Mouse (Mus musculus) bone marrow, adult 2 months (tissue): ENCODE results near the gene Nrxn2.

ENCODE experiments used
- CTCF ChIP-seq: fragments of 200-500 bp; IDR thresholded peaks from 2 replicates; pipeline ENCODE4 v1.5.1; 2011; ENCODE audit warnings: low read length, control low read depth; ENCODE audit not compliant: control insufficient read depth, insufficient read depth
- POLR2A ChIP-seq: fragments of 200-500 bp; IDR thresholded peaks from 2 replicates; pipeline ENCODE4 v1.6.1; 2011; ENCODE audit warnings: low read depth, mild to moderate bottlenecking, control low read depth, low read length, borderline replicate concordance; ENCODE audit not compliant: control insufficient read depth

GRCm38 (mm10) chr19:6405433-6405832 lies 13.1 kb upstream of the Nrxn2 start:
- no peak for TF ChIP-seq CTCF
- TF ChIP-seq POLR2A = no peak
